Mouse (Mus musculus) embryonic fibroblast, embryonic 13.5 days (primary cell): ENCODE data around the gene Pgrmc2.

Experiments used
- CTCF ChIP-seq: IDR thresholded peaks from 2 replicates; pipeline ENCODE4 v1.5.1; 2011; ENCODE audit warnings: mild to moderate bottlenecking, control low read depth, low read length, moderate library complexity, borderline replicate concordance; ENCODE audit not compliant: insufficient read depth
- POLR2A ChIP-seq: IDR thresholded peaks from 2 replicates; pipeline ENCODE4 v1.6.1; 2011; ENCODE audit warnings: low read depth, mild to moderate bottlenecking, control low read depth, low read length, moderate library complexity

DNA sequence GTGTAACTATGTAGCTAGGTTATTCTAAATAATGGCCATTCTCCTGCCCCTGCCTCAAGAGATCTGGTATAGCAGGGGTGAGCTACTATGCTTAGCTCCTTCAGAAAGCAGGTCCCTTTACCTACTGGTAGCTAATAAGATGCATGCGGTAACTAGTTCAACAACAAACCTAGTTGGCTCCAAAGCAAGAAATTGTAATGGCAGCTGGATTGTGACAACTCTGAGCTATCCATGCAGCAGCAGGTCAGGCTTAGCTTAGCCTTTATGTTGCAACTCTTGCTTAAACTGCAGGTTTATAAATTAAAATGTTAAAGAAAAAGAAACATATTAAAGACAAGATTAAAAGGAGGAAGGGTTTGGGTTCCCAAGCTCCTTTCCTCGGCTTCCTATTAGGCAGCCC, 4.2 kb downstream of the Pgrmc2 start:
- TF ChIP-seq CTCF (no peak), POLR2A (no peak)
